Mouse (Mus musculus) midbrain, embryonic 14.5 days (tissue): ENCODE measurements around the gene Dnajc6. TPM values are rescaled to one million over a fixed set of nuclear protein-coding genes. Genes with fewer than 3 reads are reported as not detected.

Source experiments
- ATAC-seq: fragments of 200-750 bp; cut with Nextera tagmentation; 2 replicates; pipeline ENCODE4 v1.8.0; 2017; ENCODE audit warnings: moderate number of reproducible peaks, moderate library complexity; ENCODE audit not compliant: low FRiP score, low TSS enrichment
- DNase-seq: peaks from one replicate; pipeline ENCODE4 v3.0.0-alpha.2; 2015
- H3K27ac ChIP-seq: fragments of 300-500 bp; sonication (generic); replicated peaks from 2 replicates; pipeline ENCODE4 v1.5.1; 2014; ENCODE audit warnings: mild to moderate bottlenecking, low read depth, low read length, moderate library complexity
- H3K27me3 ChIP-seq: fragments of 300-500 bp; sonication (generic); 2 replicates; pipeline ENCODE4 v1.6.1; 2014; ENCODE audit warnings: low read length, control low read depth, mixed read lengths; ENCODE audit not compliant: control insufficient read depth, insufficient read depth
- H3K36me3 ChIP-seq: fragments of 300-500 bp; sonication (generic); 2 replicates; pipeline ENCODE4 v1.6.1; 2014; ENCODE audit warnings: low read length, control low read depth; ENCODE audit not compliant: control insufficient read depth, insufficient read depth
- H3K4me1 ChIP-seq: fragments of 300-500 bp; sonication (generic); 2 replicates; pipeline ENCODE4 v1.6.1; 2014; ENCODE audit warnings: mild to moderate bottlenecking, antibody characterized with exemption, low read length, control low read depth; ENCODE audit not compliant: control insufficient read depth, insufficient read depth
- H3K4me2 ChIP-seq: fragments of 300-500 bp; sonication (generic); 2 replicates; pipeline ENCODE4 v1.6.1; 2014; ENCODE audit warnings: mild to moderate bottlenecking, low read length, moderate library complexity
- H3K4me3 ChIP-seq: fragments of 300-500 bp; sonication (generic); replicated peaks from 2 replicates; pipeline ENCODE4 v1.5.1; 2014; ENCODE audit warnings: low read depth, low read length
- H3K9ac ChIP-seq: fragments of 300-500 bp; sonication (generic); replicated peaks from 2 replicates; pipeline ENCODE4 v1.6.1; 2014; ENCODE audit warnings: mild to moderate bottlenecking, low read length, moderate library complexity
- H3K9me3 ChIP-seq: fragments of 300-500 bp; sonication (generic); 2 replicates; pipeline ENCODE4 v1.6.1; 2016; ENCODE audit warnings: low read length, control low read depth, mixed read lengths; ENCODE audit not compliant: control insufficient read depth
- WGBS: fragments of 180-500 bp; shearing (Covaris S2); extraction: QIAGEN DNeasy Blood & Tissue Kit; methylation state at CpG from one replicate; pipeline ENCODE4 v1.1.7; 2014; 5-methylcytosine and 5-hydroxymethylcytosine counted together
- polyA plus RNA-seq: library from polyadenylated mRNA; unstranded; fragments of >200 nt; fragmentation: Nextera tagmentation; extraction: Ambion mirVana; gene quantifications from 2 replicates; pipeline ENCODE4 v1.2.1, GENCODE M21; 2014

Gene Dnajc6
- polyA plus RNA-seq, 1 experiment from 2014 or later, result 55.0 TPM

GRCm38 (mm10) chr4:101655415-101655790 lies 159.0 kb downstream of the Dnajc6 start:
- Histone ChIP-seq H3K4me2 (no peak overlapping the region), H3K4me1 (no peaks in the 10 kb centered on the region), H3K27ac (no peak overlapping the region), H3K9me3 (no peaks in the 10 kb centered on the region), H3K4me3 (no peak overlapping the region), H3K27me3 (no peaks in the 10 kb centered on the region), H3K9ac (no peak overlapping the region), H3K36me3 (peaks cover 20% of the 10 kb centered on the region)
- ATAC-seq (no peak), DNase-seq (no peak)
- 95% methylated on average over 7 of the region's 7 CpGs for WGBS

DNA sequence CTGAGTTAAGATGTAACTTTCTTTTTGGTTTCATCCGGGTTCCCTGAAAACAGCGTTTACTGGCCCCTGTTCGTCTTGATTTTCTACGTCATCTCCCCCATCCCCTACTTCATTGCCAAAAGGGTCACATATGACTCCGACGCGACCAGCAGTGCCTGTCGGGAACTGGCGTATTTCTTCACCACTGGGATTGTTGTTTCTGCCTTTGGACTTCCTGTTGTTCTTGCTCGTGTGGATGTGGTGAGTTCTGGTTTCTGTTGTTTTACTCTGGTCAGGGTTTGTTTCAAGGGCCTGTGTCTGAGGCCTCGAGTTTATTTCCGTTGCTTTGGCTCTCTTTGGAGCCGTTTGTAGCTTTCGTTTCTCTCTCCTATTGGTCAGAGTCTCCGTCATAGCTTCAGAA lies 159.6 kb downstream of the Dnajc6 start:
- Histone ChIP-seq H3K9ac (no peak overlapping the region), H3K4me2 (no peak overlapping the region), H3K4me1 (no peaks in the 10 kb centered on the region), H3K27ac (no peak overlapping the region), H3K4me3 (no peak overlapping the region), H3K36me3 (peaks cover 25% of the 10 kb centered on the region), H3K9me3 (no peaks in the 10 kb centered on the region), H3K27me3 (no peaks in the 10 kb centered on the region)
- WGBS, result 94% methylated on average over 15 of the region's 15 CpGs
- DNase-seq (no peak), ATAC-seq (no peak)

DNA sequence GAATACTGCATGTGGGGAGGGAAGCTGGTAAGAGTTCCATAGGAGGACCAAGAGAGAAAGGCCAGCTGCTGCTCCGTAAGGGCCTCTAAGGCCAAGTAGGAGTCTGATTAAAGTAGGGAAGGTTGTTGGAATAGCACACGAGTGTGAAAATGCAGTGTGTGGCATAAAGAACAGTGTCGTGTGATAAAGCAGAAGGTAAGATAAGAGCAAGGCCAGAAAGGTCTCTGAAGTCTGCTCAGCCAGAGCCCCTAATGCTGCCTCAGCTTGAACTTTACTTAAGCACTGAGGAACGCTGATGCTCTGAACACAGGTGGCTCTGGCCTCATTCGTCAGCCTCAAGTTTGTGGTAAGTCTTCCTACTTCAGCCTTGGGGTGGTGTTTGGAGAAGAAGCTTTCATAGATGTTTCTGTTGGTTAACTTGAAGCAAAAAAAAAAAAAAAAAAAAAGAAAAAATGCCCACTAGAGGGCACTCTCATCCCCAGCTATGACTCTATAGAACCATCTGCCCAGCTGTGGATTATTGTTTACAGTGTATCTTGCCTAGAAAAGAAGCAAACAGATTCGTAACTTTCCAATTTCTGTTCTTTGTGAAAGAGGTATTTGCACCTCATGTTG lies 160.6 kb downstream of the Dnajc6 start:
- ATAC-seq (no peak), DNase-seq (peak; percentile 79)
- Histone ChIP-seq H3K9me3 (no peaks in the 10 kb centered on the region), H3K27me3 (no peaks in the 10 kb centered on the region), H3K4me2 (no peak overlapping the region), H3K36me3 (peaks cover 31% of the 10 kb centered on the region), H3K27ac (no peak overlapping the region), H3K4me3 (no peak overlapping the region), H3K4me1 (no peaks in the 10 kb centered on the region), H3K9ac (no peak overlapping the region)
- WGBS, result 57% methylated on average over 6 of the region's 6 CpGs

DNA sequence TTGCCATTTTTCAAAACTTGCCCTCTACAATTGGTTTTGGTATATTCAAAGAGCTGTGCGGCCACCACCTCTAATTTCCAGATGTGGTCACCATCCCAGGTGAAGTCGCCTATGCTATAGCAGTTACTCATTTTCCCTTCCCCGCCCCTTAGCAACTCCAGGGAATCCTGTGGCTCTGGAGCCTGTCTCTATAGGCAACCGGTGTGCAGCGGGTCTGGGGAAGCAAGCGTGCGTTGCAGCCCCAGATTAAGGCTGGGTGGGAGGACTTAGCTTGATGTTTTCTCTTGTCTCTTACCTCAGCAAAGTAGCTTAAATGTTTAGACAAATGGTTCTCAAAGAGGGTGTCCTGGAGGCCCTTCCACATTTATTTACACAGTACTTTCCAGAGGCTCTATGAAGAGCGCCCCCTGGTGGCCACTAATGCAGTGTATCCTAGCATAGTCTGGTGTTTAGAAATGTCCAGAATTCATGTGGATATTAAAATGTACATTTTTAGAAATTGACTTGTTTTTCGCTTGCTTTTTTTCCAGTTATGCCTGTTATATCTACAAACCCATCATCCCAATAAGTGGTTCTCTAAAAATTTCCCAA lies 167.8 kb downstream of the Dnajc6 start:
- no peak overlapping the region for H3K4me2 ChIP-seq

GRCm38 (mm10) chr4:101664766-101665165 lies 168.3 kb downstream of the Dnajc6 start:
- Histone ChIP-seq H3K4me1 (no peaks in the 10 kb centered on the region), H3K36me3 (peaks cover 23% of the 10 kb centered on the region), H3K27ac (no peak overlapping the region), H3K27me3 (no peaks in the 10 kb centered on the region), H3K9ac (no peak overlapping the region), H3K4me3 (no peak overlapping the region), H3K9me3 (0 out of 2 replicates have a peak, but pooled peaks cover 5% of the 10 kb centered on the region), H3K4me2 (no peak overlapping the region)
- WGBS, result 96% methylated on average over 4 of the region's 4 CpGs
- no peak for DNase-seq
- no peak for ATAC-seq

More for the DNA sequence above, 167.8 kb downstream of the Dnajc6 start:
- Histone ChIP-seq H3K4me3 (no peak overlapping the region), H3K27ac (no peak overlapping the region), H3K9ac (no peak overlapping the region), H3K27me3 (no peaks in the 10 kb centered on the region), H3K9me3 (0 out of 2 replicates have a peak, but pooled peaks cover 5% of the 10 kb centered on the region), H3K4me1 (no peaks in the 10 kb centered on the region), H3K36me3 (peaks cover 28% of the 10 kb centered on the region)
- no peak for ATAC-seq
- DNase-seq, result peak; percentile 74
- 62% methylated on average over 9 of the region's 9 CpGs for WGBS

- WGBS, result 63% methylated on average over 5 of the region's 5 CpGs
- H3K4me3 ChIP-seq, result no peak overlapping the region
- no peak overlapping the region for H3K4me2 ChIP-seq
- ATAC-seq (no peak), DNase-seq (no peak)
- H3K36me3 ChIP-seq, result no peaks in the 10 kb centered on the region
- H3K9ac ChIP-seq, result no peak overlapping the region
- no peaks in the 10 kb centered on the region for H3K27me3 ChIP-seq
- H3K27ac ChIP-seq, result no peak overlapping the region
- 0 out of 2 replicates have a peak, but pooled peaks cover 5% of the 10 kb centered on the region for H3K9me3 ChIP-seq
- H3K4me1 ChIP-seq, result no peaks in the 10 kb centered on the region
These were observed 172.7 kb downstream of the Dnajc6 start for GRCm38 (mm10) chr4:101669161-101669560.

- no peaks in the 10 kb centered on the region for H3K4me1 ChIP-seq
- no peak overlapping the region for H3K9ac ChIP-seq
- 88% methylated on average over 5 of the region's 5 CpGs for WGBS
- 0 out of 2 replicates have a peak, but pooled peaks cover 5% of the 10 kb centered on the region for H3K9me3 ChIP-seq
- no peak overlapping the region for H3K27ac ChIP-seq
- no peak overlapping the region for H3K4me2 ChIP-seq
- no peak for ATAC-seq
- H3K27me3 ChIP-seq, result no peaks in the 10 kb centered on the region
- DNase-seq, result no peak
- no peaks in the 10 kb centered on the region for H3K36me3 ChIP-seq
- H3K4me3 ChIP-seq, result no peak overlapping the region
These were observed 173.4 kb downstream of the Dnajc6 start for GRCm38 (mm10) chr4:101669811-101670210.

DNA sequence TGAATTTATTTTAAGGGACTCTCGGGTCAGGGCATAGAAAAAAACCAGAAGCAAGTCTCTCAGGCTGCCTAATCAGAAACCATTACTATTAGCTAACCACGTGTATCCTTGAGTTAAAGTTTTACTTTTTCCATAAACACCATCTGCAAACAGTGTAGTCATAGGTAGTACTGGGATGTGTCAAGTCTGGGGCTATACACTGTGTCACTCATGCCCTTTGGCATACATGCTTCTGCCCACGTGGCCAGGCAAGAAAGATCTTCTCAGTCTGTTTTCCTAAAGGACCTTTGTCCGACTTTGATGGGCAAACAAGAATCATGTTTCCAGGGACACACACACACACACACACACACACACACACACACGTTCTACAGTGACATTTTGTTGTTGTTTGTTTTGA lies 178.3 kb downstream of the Dnajc6 start:
- Histone ChIP-seq H3K9ac (no peak overlapping the region), H3K27ac (no peak overlapping the region), H3K4me1 (no peaks in the 10 kb centered on the region), H3K9me3 (no peaks in the 10 kb centered on the region), H3K4me3 (no peak overlapping the region), H3K4me2 (no peak overlapping the region), H3K27me3 (no peaks in the 10 kb centered on the region), H3K36me3 (no peaks in the 10 kb centered on the region)
- DNase-seq (no peak), ATAC-seq (no peak)
- 81% methylated on average over 5 of the region's 5 CpGs for WGBS

DNA sequence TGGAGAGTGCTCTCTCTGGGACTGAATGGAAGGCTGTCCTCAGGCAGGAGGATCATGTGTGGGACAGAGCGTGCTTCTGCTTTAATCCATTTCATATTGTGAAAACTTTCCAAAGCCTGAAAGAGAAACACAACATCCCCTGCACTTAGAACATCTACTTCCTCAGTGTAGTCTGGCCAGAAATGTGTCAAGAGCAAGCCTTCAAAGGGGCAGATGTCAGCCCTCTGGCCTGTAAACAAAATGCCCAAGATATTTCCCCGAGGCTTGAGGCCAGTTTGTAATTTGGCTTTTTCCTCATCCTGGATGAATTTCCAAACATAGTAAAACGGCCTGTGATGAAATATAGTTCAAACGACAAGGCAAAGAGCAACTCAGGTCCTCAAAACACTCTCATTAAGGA lies 179.3 kb downstream of the Dnajc6 start:
- Histone ChIP-seq H3K4me1 (no peaks in the 10 kb centered on the region), H3K27ac (no peak overlapping the region), H3K4me3 (no peak overlapping the region), H3K4me2 (no peak overlapping the region), H3K9me3 (no peaks in the 10 kb centered on the region), H3K36me3 (no peaks in the 10 kb centered on the region), H3K27me3 (no peaks in the 10 kb centered on the region), H3K9ac (no peak overlapping the region)
- 90% methylated on average over 4 of the region's 4 CpGs for WGBS
- DNase-seq (no peak), ATAC-seq (no peak)
